Mouse (Mus musculus) adrenal gland, postnatal 25 days (tissue): ENCODE data around the gene Sult2b1. TPM values are rescaled to one million over a fixed set of nuclear protein-coding genes. Genes with fewer than 3 reads are reported as not detected.
A peak's percentile ranks its signal among the peaks of the same experiment; 100 is the strongest.

Experiments used
- DNase-seq: peaks from one replicate; pipeline ENCODE4 v3.0.0; 2021; ENCODE audit warnings: mixed read lengths
- total RNA-seq: library from RNA; stranded (reverse); gene quantifications from 2 replicates; pipeline ENCODE4 v1.2.3, GENCODE M21; 2021

The Sult2b1 gene
- total RNA-seq, 1 experiment from 2014 or later = 1.1 TPM

DNA sequence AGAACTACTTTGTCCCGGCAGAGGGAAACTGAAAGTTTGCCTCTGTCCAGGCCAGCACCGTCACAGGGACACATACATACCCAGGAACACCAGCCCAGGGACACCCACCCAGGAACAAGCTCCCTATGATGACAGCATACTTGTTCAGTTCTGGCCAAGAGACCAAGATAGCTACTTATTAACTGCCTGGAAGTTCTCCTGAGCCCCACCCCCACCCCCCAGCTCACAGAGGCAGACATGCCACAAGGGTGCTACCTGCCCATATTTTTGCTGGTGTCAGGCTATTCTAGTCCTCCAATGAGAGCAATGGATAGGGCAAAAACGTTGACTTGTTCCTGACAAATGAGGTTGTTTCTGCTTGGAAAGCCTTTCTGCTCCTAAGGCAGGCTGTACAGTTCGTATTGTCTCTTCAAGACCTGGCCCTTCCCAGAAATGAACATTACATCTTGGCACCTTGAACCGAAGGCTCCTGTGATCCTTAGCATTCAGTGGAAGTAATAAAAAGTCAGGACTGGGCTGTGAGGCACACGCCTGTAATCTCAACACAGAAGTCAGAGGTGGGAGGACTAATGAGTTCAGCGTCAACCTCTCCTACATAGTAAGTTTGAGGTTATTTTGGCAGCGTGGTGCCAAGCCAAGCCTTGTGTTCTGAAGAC lies 13.9 kb downstream of the Sult2b1 start:
- no peak for DNase-seq

DNA sequence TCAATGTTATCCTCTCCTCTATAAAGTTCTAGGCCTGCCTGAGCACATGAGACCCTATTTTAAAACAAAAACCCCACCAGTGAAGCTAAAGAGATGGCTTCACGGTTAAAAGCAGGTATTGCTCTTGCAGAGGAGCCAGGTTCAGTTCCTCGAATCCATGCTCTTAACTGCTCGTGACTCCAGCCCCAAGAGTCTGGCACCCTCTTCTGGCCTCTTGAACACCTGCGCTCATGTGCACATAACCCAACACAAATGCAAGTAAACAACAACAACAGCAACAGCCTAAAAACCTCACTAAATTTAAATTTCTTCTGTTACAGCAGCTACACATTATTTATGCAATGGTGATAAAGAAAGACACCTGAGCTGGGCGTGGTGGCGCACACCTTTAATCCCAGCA lies 17.0 kb downstream of the Sult2b1 start:
- no peak for DNase-seq

DNA sequence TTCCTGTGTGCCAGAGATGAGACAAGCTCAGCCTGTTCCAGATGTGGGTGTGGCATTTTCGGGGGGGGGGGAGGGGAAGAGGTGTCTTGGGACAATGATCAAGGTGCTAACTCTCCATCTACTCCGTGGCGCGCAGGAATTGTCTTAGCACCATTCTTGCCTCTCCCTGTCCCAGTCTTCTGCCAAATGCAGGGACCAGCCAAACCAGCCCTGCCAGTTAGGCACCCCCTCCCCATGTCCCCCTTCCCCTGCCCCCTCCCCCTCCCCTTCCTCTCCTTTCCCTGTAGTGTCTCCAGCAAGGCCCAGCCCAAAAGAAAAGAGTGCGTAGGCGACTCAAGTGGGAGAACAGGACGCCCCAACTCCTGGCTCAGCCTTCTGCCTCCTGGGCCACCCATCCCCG lies 17.7 kb downstream of the Sult2b1 start:
- no peak for DNase-seq

DNA sequence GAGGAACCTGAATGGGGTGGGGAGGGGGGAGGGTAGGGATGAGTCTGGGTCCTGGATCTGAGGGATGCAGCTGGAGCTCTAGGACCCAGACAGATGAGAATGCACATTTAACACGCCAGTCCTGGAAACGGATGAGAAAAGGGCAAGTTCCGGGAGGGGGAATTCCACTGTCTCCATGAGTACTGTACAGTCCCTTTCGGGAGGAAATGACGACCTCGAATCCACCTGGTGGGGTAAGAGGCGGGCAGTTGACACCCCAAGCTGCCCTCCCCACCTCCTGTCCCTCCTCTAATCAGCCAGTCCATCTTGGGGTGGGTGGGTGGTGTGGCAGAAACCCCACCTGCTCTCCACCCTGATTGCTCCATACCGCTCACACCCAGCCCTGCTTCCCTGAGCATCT lies 18.5 kb downstream of the Sult2b1 start:
- no peak for DNase-seq

DNA sequence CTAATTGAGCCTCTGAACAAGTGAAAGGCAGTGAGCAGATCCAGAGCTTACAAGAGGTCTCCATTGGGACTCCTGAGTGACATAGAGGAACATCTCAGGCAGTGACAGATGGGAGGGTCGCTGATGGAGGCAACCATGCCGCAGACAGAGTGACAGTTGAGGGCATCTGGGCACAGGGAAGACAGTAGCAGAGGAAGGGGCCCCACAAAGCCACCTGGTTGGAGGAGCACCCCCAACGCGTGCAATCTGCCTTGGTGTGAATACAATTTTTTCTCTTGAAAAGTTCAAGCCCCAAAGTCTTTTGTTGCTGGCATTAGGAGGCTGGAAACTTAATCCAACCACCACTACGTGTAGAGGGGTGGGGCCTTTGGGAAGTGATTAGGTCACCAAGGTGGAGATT lies 24.3 kb downstream of the Sult2b1 start:
- DNase-seq = no peak

DNA sequence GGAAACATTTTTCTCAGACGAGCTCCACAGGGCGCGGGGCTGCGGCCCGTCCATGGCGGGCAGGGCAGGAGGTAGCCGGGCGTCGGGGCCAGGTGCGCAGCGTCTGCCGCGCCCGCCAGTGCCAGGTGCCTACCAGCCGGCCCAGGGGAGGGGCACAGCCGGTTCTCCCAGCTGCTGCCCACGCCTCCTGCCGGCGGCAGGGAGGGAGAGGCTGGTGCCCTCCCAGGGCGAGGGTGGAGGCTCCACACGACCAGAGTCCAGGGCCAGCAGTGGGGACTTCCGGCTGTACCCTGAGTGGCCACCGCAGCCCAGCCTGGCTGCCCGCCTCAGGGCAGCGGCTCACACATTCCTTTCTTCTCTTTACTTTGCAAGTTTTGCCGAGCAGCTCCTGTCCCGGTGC lies 25.1 kb downstream of the Sult2b1 start:
- no peak for DNase-seq

DNA sequence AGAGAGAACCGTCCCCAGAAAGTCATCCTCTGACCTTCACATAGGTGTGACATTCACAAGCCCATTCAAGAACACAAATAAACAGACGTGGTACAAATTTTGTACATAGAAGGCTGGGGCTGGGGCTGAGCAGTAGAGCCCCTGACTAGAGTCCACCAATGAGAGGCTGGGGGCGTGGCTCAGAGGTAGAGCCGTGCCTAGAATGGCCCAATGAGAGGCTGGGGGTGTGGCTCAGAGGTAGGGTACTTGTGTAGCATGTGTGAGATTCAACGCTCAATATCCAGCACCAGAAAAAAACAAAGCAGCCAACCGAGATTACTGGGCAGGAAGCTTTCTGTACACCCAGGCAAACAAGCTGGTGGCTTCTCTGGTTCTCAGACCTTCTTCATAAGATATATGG lies 28.8 kb downstream of the Sult2b1 start:
- no peak for DNase-seq

DNA sequence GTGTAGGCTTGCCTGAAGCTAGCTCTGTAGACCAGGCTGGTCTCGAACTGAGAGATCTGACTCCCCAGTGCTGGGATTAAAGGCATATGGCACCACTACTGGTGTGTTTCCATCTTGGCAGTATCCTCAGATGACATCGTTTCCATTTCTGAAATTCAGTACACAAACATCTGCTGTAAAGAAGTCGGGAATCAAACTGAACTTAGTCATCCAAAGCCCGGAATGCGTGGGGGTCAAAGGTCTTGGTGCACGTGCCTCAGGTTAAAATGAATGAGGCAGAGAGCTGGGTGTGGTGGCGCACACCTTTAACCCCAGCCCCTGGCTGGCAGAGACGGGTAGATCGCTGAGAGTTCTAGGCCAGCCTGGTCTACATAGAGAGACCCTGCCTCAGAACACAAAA lies 34.3 kb downstream of the Sult2b1 start:
- DNase-seq = no peak

DNA sequence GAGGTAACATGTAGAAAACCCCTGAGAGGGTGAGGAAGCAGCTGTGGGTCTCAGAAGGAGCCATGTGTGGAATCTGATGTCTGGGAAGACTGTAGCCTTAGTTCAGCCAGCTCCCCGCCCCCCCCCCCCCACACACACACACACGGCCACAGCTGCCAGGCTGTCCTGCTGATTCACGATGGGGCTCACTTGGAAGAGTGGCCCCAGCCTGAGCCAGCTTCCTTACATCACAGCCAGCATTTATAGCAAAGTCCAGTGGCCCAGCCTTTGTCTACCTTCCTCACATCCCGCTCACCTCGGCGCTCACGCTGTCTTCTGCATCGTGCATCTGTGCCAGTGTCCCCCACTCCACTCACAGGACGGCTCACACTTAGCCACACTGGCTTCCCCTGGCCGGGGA lies 35.1 kb downstream of the Sult2b1 start:
- DNase-seq = peak; percentile 28

DNA sequence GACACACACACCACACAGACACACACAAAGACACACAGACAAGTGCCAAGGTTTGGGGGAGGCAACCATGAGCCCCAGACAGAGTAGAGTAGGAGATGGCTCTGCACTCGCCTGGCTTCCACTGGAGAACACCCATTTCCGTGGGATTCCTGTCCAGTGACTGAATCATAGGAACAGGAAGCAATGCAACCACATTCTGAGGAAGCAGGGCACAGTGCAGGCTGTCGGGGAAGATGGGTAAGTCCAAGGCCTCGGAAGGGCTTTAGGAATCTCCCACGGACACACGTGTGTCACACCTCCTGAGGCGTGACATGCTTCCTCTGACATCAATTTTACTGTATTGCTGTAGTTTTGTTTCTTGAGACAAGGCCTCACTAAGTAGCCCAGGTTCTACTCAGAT lies 36.4 kb downstream of the Sult2b1 start:
- no peak for DNase-seq

DNA sequence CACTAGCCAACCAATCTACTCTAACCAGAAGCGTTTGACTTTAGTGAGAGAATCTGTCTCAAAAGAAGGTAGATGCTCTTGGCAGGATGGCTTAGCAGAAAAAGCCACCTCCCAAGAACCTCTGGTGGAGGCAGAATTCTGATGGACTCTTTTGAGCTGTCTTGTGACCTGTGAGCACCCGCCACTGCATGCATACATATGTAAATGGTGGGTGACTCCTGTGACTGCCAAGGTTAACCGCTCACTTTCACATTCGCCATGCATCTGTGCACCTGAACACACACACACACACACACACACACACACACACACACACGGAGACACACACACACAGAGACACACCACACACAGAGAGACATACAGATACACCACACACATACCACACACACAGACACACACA lies 37.0 kb downstream of the Sult2b1 start:
- no peak for DNase-seq

DNA sequence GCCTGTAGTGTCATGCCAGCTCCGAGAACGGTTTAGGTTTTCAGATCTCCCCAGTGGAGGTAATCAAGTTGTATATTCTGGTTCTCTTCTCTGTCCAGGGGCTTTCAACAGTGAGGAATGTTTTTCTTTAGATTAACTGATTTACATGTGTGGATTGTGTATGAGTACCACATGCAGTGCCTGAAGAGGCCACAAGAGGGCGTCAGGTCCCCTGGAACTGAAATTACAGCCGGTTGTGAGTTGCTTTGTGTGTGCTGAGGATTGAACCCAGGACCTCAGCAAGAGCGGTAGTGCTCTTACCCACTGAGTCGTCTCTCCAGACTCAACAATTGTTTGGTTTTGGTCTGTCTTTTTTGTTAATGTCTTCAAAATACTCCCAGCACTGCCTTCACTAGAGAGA lies 38.0 kb downstream of the Sult2b1 start:
- no peak for DNase-seq

DNA sequence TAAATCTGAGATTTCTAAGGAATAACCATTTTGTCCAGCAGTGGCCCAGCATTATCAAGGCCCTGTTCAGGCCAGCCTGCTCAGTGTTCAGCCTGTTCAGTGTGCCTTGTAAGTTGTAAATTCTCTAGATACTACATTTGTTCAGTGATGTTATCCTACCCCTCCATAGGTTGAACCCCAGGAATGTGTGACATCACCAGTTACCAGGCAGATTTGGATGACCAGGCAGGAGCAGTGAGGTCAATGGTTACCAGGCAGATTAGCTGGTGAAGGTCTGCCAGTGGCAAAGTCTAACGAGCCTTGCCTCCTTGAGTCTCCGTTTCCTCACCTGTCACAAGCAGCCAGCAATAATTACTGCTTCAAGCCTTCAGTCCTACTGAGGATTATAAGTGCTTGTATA lies 40.1 kb downstream of the Sult2b1 start:
- DNase-seq = peak; percentile 59

DNA sequence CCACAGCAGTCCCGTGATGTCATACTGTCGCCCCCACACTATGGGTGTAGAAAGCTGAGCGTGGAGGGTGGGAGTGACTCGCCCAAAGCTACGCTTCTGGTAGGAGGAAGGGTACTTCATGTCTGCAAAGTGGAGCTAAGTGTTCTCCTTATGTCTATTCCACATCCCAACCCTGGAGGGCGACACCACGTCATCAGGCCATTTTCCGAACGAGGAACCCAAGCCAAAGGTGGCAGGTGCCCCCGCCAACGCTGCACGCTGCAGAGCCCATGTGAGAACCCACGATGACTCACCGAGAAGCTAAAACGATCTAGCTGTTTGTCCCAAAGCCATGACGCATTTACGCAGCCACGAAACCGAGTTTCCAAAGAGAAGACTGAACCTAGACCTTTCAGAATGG lies 42.1 kb downstream of the Sult2b1 start:
- DNase-seq = peak; percentile 34

DNA sequence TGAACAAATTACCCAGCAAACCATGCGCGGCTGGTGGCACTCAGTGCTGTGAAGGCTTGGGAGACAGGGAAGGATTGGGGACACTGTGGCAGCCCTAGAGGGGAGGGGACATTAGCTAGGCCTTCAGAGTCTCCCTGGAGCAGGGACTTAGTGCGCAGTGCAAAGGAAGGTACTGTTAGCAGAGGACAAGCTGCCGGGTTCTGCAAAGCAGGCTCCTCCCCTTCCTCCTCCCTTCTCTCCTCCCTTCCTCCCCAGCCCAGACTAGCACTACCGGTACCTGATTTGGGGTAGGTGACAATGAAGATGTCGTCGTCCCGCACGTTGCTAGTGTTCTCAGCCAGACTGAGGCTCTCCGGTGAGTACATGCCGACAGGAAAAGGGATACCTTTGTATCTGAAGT lies 42.7 kb downstream of the Sult2b1 start:
- DNase-seq = no peak

DNA sequence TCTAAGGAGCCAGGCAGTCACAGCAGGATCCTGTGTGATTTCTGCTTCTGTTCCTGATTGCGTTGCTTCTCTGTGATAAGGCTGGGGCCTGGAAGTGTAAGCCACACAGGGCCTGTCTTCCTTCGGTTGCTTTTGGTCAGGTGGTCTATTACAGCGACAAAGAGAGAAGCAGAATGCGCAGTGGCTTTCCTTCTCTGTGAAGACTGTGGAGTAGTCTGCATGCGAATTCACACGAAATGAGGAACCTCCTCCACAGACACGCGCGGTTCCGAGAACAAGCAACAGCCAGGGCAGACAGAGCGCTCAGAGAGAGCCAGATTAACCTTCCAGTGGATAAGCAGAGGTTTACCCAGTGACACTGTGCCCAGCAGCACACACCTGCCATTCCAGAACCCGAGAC lies 43.2 kb downstream of the Sult2b1 start:
- no peak for DNase-seq

DNA sequence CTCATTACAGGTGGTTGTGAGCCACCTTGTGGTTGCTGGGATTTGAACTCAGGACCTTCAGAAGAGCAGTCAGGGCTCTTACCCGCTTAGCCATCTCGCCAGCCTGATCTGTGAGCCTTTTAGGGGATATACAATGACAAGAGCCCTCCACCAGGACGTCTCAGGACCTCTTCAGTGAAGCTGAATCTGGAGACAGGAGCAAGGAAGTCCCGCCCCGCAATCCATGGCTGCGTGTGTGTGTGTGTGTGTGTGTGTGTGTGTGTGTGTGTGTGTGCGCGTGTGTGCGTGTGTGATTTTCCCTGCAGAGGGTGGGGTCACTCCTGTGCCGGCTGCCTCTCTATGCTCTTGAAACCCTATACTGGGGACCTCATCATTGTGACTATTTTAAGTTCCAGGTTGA lies 44.6 kb downstream of the Sult2b1 start:
- no peak for DNase-seq

DNA sequence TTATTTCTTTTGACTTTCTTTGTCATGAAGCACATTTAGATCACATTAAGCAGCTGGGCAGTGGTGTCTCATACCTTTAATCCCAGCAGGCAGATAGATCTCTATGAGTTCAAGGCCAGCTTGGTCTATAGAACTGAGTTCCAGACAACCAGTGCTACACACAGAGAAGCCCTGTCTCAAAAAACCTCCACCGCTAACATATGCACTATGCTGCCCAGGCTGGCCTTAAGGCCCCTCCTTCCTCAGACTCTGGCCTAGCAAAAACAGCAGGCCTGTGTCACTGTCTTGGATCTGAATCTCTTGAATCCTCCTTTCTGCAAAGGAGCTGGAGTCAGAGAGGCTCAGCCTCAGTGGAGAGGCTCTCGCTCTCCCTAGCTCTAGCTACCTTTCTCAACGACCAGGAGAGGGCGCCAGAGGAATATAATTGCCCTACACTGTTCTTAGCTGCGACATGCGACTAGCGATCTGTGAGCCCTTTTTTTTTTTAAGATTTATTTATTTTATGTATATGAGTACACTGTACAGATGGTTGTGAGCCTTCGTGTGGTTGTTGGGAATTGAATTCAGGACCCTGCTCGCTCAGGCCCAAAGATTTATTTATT lies 45.2 kb downstream of the Sult2b1 start:
- DNase-seq = peak; percentile 80

DNA sequence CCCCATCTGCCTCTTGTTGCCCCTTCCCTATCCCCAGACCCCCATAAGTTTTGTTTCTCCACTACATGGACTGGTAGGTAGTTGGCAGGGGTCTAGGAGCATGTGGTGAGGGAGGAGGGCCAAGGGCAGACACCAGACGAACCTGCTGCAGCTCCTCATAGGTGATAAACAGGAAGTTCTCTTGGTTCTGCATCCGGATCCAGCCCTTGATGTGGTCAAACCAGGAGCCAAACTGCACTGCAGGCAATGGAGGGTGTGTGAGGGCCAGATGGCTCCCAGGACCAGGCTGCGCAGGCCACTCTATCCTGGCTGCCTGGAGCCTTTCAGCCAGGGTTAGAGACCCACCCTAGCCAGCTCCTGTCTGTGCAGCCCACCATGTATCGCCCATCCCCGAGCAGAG lies 51.0 kb downstream of the Sult2b1 start:
- DNase-seq = no peak

DNA sequence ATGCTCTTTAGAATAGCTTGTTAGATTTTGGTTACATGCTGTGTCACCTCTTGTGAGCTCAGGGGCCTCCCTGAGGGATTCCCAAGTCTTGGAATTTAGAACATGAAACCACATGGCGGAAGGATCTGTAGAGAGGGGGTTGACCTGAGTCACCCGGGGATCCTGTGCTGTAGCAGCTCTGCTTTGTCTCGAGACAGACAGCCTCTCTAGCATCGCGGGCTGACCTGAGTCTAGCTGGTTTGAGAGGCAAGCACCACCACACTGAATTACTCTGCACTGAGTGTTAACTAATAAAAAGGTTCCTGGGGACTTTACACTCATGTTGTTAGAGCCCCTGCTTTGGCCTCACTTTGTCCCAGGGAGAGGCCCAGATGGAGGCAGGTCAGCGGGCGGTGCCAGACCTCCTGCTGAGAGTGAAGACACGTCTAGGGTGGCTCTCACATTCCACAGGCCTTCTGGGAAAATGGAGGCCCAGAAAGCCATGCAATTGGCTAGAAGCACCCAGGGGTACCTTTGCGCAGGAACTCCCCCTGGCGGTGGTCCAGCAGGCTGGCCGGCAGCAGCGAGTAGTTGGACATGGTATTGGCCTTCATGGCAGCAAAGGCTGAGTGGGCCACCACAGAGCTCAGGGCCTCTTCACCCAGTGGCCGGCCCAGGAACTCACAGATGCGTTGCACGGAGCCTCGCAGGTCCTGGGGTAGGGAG lies 53.6 kb downstream of the Sult2b1 start:
- peak; percentile 64 for DNase-seq

DNA sequence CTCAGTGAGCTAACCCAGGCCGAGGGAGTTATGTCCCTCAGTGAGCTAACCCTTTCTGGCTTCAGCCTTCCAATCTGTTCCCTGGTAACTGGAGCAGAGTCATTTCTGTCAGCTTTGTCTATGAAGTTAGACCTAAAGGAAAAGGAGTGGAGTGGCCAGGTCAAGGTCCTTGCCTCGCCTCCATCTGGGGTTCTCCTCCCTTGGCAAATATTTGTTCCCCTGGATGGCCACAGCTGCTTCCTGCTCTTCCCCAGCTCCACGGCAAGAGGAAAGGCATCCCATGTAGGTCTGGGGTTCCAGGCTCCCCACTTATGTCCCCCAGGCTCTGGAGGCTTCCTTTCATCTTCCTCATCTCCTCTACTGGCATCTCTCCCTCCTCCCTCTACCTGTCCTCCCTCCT lies 56.8 kb downstream of the Sult2b1 start:
- DNase-seq = no peak

DNA sequence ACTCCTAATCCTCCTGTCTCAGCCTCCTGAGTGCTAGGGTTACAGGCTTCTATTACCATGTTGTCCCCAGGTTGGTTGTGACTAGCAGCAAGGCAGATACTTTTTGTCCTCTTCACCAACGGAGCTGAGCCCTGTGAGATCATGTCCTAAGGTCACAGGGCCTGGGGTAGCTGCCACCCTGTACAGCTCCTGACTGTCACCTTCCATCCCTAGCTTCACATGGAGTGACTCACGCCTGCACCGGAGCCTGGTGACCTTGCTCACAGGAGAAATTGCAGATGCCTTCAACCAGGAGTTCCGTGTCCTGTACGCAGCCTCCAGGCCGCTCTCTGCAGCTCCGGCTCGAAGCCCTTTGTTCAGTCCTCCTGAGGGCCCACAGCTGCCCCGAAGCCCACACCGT lies 58.0 kb downstream of the Sult2b1 start:
- DNase-seq = no peak

DNA sequence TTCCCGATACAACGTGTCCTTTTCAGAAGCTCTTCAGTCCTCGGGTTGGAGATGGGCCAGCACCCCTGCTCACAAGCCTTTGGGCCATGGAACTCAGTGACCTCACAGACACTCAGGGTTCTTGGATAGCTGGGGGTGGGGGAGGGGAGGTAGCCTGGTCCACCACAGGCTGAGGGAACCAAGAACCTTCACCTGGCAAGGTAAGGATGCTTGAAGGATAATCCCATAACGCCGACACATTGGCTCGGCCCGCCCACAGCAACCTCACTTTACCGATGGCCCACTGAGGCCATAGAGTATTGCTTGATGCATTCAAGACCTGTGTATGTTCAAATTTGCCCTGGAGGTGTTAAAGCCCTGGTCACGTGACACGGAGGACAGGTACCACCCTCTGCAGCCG lies 58.8 kb downstream of the Sult2b1 start, which contains the start of gene Spaca4:
Gene Spaca4, minus strand, starts transcription at position 101 of the 400 bp plus-strand sequence.
- no peak for DNase-seq

DNA sequence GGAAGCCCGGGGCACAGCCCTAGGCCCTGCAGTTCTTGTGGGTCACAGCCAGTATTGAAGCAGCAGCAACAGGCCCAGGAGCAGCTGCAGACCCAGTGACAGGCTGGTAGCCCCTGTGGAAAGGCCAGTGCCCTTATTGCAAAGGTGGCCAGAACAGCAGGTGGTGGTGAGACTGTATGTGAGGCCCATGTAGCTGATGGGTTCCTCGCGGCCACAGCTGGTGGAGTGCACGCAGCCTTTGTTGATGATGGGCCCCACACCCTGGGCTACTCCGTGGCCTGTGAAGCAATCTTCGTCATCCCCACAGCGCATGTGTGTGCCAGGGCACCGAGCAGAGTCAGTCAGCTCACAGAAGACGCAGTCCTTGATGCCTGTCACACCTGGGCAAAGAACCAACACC lies 59.3 kb downstream of the Sult2b1 start:
- DNase-seq = no peak
